Mouse (Mus musculus): ENCODE measurements around the gene Akt1s1.

DNA sequence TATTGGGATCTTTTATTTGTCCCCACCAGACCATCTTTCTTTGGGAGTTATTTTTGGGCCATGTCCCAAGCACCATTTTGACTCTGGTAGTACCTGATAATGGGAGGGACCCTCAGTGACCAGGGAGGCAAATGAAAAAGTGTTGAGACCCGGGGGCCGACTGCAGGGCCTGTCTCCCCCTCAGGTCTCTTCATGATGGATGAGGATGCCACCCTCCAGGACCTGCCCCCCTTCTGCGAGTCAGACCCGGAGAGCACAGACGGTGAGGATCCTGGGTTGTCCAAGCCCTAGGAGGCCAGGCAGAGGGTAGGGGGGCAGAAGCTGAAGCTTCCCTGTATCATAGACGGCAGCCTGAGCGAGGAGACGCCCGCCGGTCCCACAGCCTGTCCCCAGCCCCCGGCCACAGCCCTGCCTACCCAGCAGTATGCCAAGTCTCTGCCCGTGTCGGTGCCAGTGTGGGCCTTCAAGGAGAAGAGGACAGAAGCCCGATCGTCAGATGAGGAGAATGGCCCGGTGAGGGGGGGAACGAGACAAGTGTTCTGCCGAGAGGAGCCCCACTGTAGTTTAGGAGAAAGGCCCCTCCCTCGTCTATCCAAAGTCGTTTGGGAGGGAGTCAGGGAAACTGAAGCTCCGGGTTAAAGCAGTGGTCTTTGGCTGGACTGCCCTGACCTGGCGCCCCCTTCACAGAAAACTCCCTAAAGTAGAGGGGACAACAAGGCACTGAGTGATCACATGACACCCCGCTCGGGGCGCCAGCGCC is 5.0 kb downstream of the Akt1s1 start:
- TF ChIP-seq CTCF (IDR thresholded peaks at IDR 0.05; ENCODE audit: extremely low read depth, insufficient read length, insufficient replicate concordance, low read depth, low read length) (no peak), POLR2A (IDR thresholded peaks at IDR 0.05; ENCODE audit: low read depth, low read length) (no peak)
